Mouse (Mus musculus) lung, adult 10 weeks (tissue): ENCODE data around the gene Ssxb3. TPM values are rescaled to one million over a fixed set of nuclear protein-coding genes. Genes with fewer than 3 reads are reported as not detected.

ENCODE experiments used
- polyA plus RNA-seq: library from polyadenylated mRNA; stranded (reverse); fragments of 350-450 nt; fragmentation: Illumina TruSeq; extraction: RNeasy Lipid Tissue Mini Kit (QIAGEN cat#74804); gene quantifications from one replicate; pipeline ENCODE4 v1.2.3, GENCODE M21; 2014; ENCODE audit warnings: low read depth, low replicate concordance; ENCODE audit not compliant: insufficient read depth

Gene Ssxb3
- not detected for polyA plus RNA-seq

DNA sequence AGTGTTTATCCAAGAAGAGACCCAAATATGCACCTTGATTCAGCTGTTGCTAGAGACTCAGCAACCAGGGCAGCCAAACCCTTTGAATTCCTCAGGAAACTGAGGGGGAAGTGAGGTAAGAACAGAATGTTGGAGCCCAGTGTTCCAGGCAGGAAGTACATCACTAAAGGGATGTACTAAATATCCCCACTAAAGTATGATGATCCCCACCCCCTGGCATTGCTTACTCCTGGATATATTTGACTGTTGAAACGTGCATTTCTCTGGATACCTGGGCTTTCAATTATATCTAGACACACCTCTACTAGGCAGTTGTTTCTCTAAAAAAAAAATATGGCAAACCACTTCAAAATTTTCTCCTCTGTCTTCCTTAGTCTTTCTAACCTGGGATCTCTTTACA lies at the start of gene Ssxb3:
TSS of gene Ssxb3 (minus strand) at position 101 of the 400 bp plus-strand sequence.

DNA sequence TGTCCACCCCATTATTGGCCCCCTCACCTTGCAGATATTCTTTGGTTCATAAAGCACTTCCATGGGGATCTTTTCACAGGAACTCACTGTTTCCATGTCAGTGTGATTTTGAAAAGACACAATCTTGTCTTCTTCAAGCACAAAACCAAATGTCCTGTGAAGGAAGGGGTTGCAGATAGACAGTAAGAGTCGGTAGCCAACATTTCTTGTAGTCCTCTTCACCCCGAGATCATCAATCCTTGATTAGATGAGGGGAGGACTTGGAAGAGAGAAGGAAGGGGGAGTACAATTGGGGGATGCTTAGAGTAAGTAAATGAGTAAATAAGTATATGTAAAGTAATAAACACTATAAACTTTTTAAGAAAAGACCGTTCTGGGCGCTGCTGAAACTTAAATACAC lies 43.5 kb downstream of the Ssxb3 start, which contains the start of gene Ssxb6:
TSS of gene Ssxb6 (minus strand) at position 101 of the 400 bp plus-strand sequence.

Other genes with a start within 250 kb of the Ssxb3 start
- gene Ssxb9, start 224.8 kb downstream of the Ssxb3 start, polyA plus RNA-seq = not detected
- not detected for gene Ssxb1, start 178.5 kb downstream of the Ssxb3 start, polyA plus RNA-seq
- not detected for gene Ssxb2, start 130.1 kb downstream of the Ssxb3 start, polyA plus RNA-seq
- not detected for gene Gm14459, start 66.9 kb downstream of the Ssxb3 start, polyA plus RNA-seq
- not detected for gene Ssxb6, start 43.6 kb downstream of the Ssxb3 start, polyA plus RNA-seq
- not detected for gene Ssxb8, start 99.0 kb upstream of the Ssxb3 start, polyA plus RNA-seq
- gene Ssx9, start 156.6 kb upstream of the Ssxb3 start, polyA plus RNA-seq = not detected
- not detected for gene Ssxb5, start 211.9 kb upstream of the Ssxb3 start, polyA plus RNA-seq